Mouse (Mus musculus): ENCODE measurements around the gene Hoxd3. TPM values are rescaled to one million over a fixed set of nuclear protein-coding genes. Genes with fewer than 3 reads are reported as not detected.

The Hoxd3 gene
- polyA plus RNA-seq, 1 experiment, result not detected

- TF ChIP-seq GATA1 (IDR thresholded peaks at IDR 0.05; ENCODE audit: low read length) (no peak), TAL1 (IDR thresholded peaks at IDR 0.05; ENCODE audit: low read length) (no peak)
- H3K4me1 ChIP-seq (ENCODE audit: control insufficient read depth), result no peaks in the 10 kb centered on the region
- no peak overlapping the region for H3K4me3 ChIP-seq (replicated peaks)
- no peaks in the 10 kb centered on the region; the same call in 1 of the 2 replicates for H3K9me3 ChIP-seq (ENCODE audit: control insufficient read depth, low read length)
- no peaks in the 10 kb centered on the region for H3K36me3 ChIP-seq (ENCODE audit: control insufficient read depth)
- peaks cover 100% of the 10 kb centered on the region for H3K27me3 ChIP-seq (ENCODE audit: control insufficient read depth)
Observed at GRCm38 (mm10) chr2:74707599-74707998, 4.1 kb upstream of the Hoxd3 start.

GRCm38 (mm10) chr2:74708676-74709075 is 3.1 kb upstream of the Hoxd3 start:
- Histone ChIP-seq H3K36me3 (ENCODE audit: control insufficient read depth) (no peaks in the 10 kb centered on the region), H3K4me1 (ENCODE audit: control insufficient read depth) (no peaks in the 10 kb centered on the region), H3K4me3 (replicated peaks) (no peak overlapping the region), H3K9me3 (ENCODE audit: control insufficient read depth, low read length) (no peaks in the 10 kb centered on the region; the same call in 1 of the 2 replicates), H3K27me3 (ENCODE audit: control insufficient read depth) (peaks cover 100% of the 10 kb centered on the region)
- no peak for TF ChIP-seq GATA1 (IDR thresholded peaks at IDR 0.05; ENCODE audit: low read length)

- H3K27me3 ChIP-seq (ENCODE audit: control insufficient read depth), result peaks cover 100% of the 10 kb centered on the region
- H3K4me1 ChIP-seq (ENCODE audit: control insufficient read depth), result no peaks in the 10 kb centered on the region
- no peak overlapping the region for H3K4me3 ChIP-seq (replicated peaks)
- H3K9me3 ChIP-seq (ENCODE audit: control insufficient read depth, low read length), result no peaks in the 10 kb centered on the region; the same call in 1 of the 2 replicates
- TF ChIP-seq TAL1 (IDR thresholded peaks at IDR 0.05; ENCODE audit: low read length) (no peak), GATA1 (IDR thresholded peaks at IDR 0.05; ENCODE audit: low read length) (no peak)
- H3K36me3 ChIP-seq (ENCODE audit: control insufficient read depth), result no peaks in the 10 kb centered on the region
Observed at GRCm38 (mm10) chr2:74709465-74710419, 2.0 kb upstream of the Hoxd3 start.

- TF ChIP-seq GATA1 (IDR thresholded peaks at IDR 0.05; ENCODE audit: low read length) (no peak), TAL1 (IDR thresholded peaks at IDR 0.05; ENCODE audit: low read length) (no peak)
- Histone ChIP-seq H3K27me3 (ENCODE audit: control insufficient read depth) (peaks cover 100% of the 10 kb centered on the region), H3K9me3 (ENCODE audit: control insufficient read depth, low read length) (no peaks in the 10 kb centered on the region), H3K4me3 (replicated peaks) (no peak overlapping the region), H3K36me3 (ENCODE audit: control insufficient read depth) (no peaks in the 10 kb centered on the region), H3K4me1 (ENCODE audit: control insufficient read depth) (peaks cover 1% of the 10 kb centered on the region; the same call in 1 of the 2 replicates)
Observed at GRCm38 (mm10) chr2:74710929-74711543, 691 bp upstream of the Hoxd3 start.

- H3K4me1 ChIP-seq (ENCODE audit: control insufficient read depth), result peaks cover 1% of the 10 kb centered on the region; the same call in 1 of the 2 replicates
- peaks cover 93% of the 10 kb centered on the region for H3K27me3 ChIP-seq (ENCODE audit: control insufficient read depth)
- H3K4me3 ChIP-seq (replicated peaks), result no peak overlapping the region
- no peaks in the 10 kb centered on the region for H3K36me3 ChIP-seq (ENCODE audit: control insufficient read depth)
- TF ChIP-seq GATA1 (IDR thresholded peaks at IDR 0.05; ENCODE audit: low read length) (no peak), TAL1 (IDR thresholded peaks at IDR 0.05; ENCODE audit: low read length) (no peak)
- no peaks in the 10 kb centered on the region for H3K9me3 ChIP-seq (ENCODE audit: control insufficient read depth, low read length)
Observed at GRCm38 (mm10) chr2:74713239-74714150, 1.8 kb downstream of the Hoxd3 start.

- TF ChIP-seq TAL1 (IDR thresholded peaks at IDR 0.05; ENCODE audit: low read length) (no peak), GATA1 (IDR thresholded peaks at IDR 0.05; ENCODE audit: low read length) (no peak)
- Histone ChIP-seq H3K36me3 (ENCODE audit: control insufficient read depth) (no peaks in the 10 kb centered on the region), H3K27me3 (ENCODE audit: control insufficient read depth) (peaks cover 91% of the 10 kb centered on the region), H3K9me3 (ENCODE audit: control insufficient read depth, low read length) (no peaks in the 10 kb centered on the region), H3K4me1 (ENCODE audit: control insufficient read depth) (peaks cover 1% of the 10 kb centered on the region; the same call in 1 of the 2 replicates), H3K4me3 (replicated peaks) (no peak overlapping the region)
Observed at GRCm38 (mm10) chr2:74714156-74714789, 2.5 kb downstream of the Hoxd3 start.

- H3K27me3 ChIP-seq (ENCODE audit: control insufficient read depth), result peaks cover 90% of the 10 kb centered on the region
- no peaks in the 10 kb centered on the region for H3K36me3 ChIP-seq (ENCODE audit: control insufficient read depth)
- no peak for TF ChIP-seq GATA1 (IDR thresholded peaks at IDR 0.05; ENCODE audit: low read length)
- no peak for TF ChIP-seq TAL1 (IDR thresholded peaks at IDR 0.05; ENCODE audit: low read length)
- no peaks in the 10 kb centered on the region for H3K9me3 ChIP-seq (ENCODE audit: control insufficient read depth, low read length)
- peaks cover 1% of the 10 kb centered on the region; the same call in 1 of the 2 replicates for H3K4me1 ChIP-seq (ENCODE audit: control insufficient read depth)
- no peak overlapping the region for H3K4me3 ChIP-seq (replicated peaks)
Observed at GRCm38 (mm10) chr2:74714881-74715280, 3.2 kb downstream of the Hoxd3 start.

Measured in erythroblast, embryonic 14.5 days (primary cell).